Mouse (Mus musculus) midbrain, embryonic 16.5 days (tissue): ENCODE results near the gene Stk32b. TPM values are rescaled to one million over a fixed set of nuclear protein-coding genes. Genes with fewer than 3 reads are reported as not detected.

Source experiments
- ATAC-seq: fragments of 200-750 bp; cut with Nextera tagmentation; 2 replicates; pipeline ENCODE4 v1.8.0; 2017; ENCODE audit warnings: moderate TSS enrichment
- H3K27ac ChIP-seq: fragments of 300-500 bp; sonication (generic); 2 replicates; pipeline ENCODE4 v1.5.1; 2014; ENCODE audit warnings: mild to moderate bottlenecking, low read length, mixed read lengths
- H3K27me3 ChIP-seq: fragments of 300-500 bp; sonication (generic); 2 replicates; pipeline ENCODE4 v1.6.1; 2014; ENCODE audit warnings: low read depth, low read length, mixed read lengths; ENCODE audit not compliant: control insufficient read depth, insufficient read depth
- H3K36me3 ChIP-seq: fragments of 300-500 bp; sonication (generic); 2 replicates; pipeline ENCODE4 v1.6.1; 2014; ENCODE audit warnings: mild to moderate bottlenecking, low read length, moderate library complexity, mixed read lengths; ENCODE audit not compliant: control insufficient read depth, insufficient read depth
- H3K4me1 ChIP-seq: fragments of 300-500 bp; sonication (generic); 2 replicates; pipeline ENCODE4 v1.6.1; 2014; ENCODE audit warnings: mild to moderate bottlenecking, low read length, mixed read lengths; ENCODE audit not compliant: control insufficient read depth, insufficient read depth
- H3K4me2 ChIP-seq: fragments of 300-500 bp; sonication (generic); 2 replicates; pipeline ENCODE4 v1.6.1; 2014; ENCODE audit warnings: mild to moderate bottlenecking, low read length, mixed read lengths
- H3K4me3 ChIP-seq: fragments of 300-500 bp; sonication (generic); 2 replicates; pipeline ENCODE4 v1.5.1; 2014; ENCODE audit warnings: low read depth, mild to moderate bottlenecking, low read length, moderate library complexity, mixed read lengths
- H3K9ac ChIP-seq: fragments of 300-500 bp; sonication (generic); 2 replicates; pipeline ENCODE4 v1.6.1; 2014; ENCODE audit warnings: low read depth, low read length, mixed read lengths
- H3K9me3 ChIP-seq: fragments of 300-500 bp; sonication (generic); replicated peaks from 2 replicates; pipeline ENCODE4 v1.6.1; 2014; ENCODE audit warnings: mild to moderate bottlenecking, low read length, mixed read lengths; ENCODE audit not compliant: control insufficient read depth, poor library complexity, severe bottlenecking
- WGBS: fragments of 180-500 bp; shearing (Covaris S2); extraction: QIAGEN DNeasy Blood & Tissue Kit; methylation state at CpG from one replicate; pipeline ENCODE4 v1.1.7; 2014; 5-methylcytosine and 5-hydroxymethylcytosine counted together
- polyA plus RNA-seq: library from polyadenylated mRNA; unstranded; fragments of >200 nt; fragmentation: Nextera tagmentation; extraction: Ambion mirVana; gene quantifications from 2 replicates; pipeline ENCODE4 v1.2.1, GENCODE M21; 2015

Gene Stk32b
- polyA plus RNA-seq, 1 experiment from 2014 or later: 34.7 TPM

DNA sequence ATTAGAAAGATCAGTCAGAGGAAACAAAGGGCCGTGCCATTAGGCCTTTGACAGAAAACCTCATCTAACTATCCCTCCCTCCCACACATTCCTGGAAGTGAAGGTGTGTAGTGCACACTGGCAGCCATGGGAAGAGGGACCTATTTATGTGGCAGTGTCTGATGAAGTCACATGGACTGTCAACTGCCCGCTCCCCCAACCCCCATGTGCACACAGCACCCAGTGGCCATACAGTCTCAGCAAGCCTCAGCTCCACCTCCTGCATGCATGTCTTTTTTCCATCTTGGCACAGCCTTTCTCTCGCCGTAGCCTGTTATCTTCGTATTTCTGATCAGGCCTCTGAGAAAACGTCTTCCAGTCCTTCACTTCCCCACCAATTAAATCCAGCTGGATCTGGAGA, 130.9 kb downstream of the Stk32b start:
- Histone ChIP-seq H3K27ac (no peak overlapping the region), H3K36me3 (no peaks in the 10 kb centered on the region), H3K9ac (no peak overlapping the region), H3K4me1 (no peaks in the 10 kb centered on the region), H3K4me2 (no peak overlapping the region), H3K4me3 (no peak overlapping the region), H3K9me3 (no peaks in the 10 kb centered on the region), H3K27me3 (no peaks in the 10 kb centered on the region)
- no peak for ATAC-seq
- 83% methylated on average over 6 of the region's 6 CpGs for WGBS

DNA sequence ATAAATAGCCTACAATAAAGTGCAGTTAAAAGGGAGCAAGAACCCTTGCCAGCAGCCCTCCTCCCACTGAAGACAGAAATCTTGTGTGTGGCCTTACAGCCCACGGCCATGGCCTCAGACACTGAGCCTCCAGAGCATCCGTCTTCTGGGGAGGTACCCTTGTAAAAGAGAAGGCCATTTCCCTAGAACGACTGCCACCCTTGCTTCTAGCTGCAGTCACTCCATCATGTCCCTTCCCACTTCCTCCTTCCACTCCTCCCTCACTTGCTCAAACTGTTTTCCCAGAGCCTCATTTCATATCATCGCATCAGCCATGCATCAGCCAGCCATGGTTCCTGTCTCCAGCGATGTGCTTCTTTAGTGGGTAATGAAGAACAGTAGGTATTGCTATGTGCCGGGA, 141.5 kb downstream of the Stk32b start:
- Histone ChIP-seq H3K9me3 (no peaks in the 10 kb centered on the region), H3K27me3 (no peaks in the 10 kb centered on the region), H3K9ac (no peak overlapping the region), H3K27ac (no peak overlapping the region), H3K4me1 (peaks cover 3% of the 10 kb centered on the region; the same call in 1 of the 2 replicates), H3K4me2 (no peak overlapping the region), H3K4me3 (no peak overlapping the region), H3K36me3 (no peaks in the 10 kb centered on the region)
- 87% methylated on average over 6 of the region's 6 CpGs for WGBS
- ATAC-seq: no peak

DNA sequence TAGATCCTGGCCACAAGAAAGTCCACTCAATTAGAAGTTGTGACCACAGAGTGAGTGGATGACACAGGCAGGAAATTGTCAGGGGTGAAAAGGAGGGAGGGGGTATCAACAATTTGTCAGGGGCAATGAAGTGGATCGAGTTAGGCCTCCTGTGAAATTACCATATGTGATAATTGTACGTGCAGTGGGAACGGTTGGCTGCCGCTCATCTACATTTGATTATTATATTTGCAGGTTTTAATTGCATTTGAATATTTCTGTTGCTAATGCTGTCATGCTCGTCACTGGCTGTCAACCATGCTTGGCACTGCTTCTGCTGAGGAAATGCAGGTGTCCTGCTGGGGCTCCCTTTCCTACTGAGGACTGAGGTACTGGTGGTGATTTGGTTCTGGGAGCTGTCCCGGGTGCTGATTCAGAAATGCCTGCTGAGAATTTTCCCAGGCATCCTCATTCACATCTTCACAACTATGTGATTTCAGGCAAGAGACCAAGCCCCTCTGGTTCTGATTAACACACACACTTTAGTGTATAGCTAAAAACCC, 159.6 kb downstream of the Stk32b start:
- no peaks in the 10 kb centered on the region for H3K36me3 ChIP-seq
- no peak for ATAC-seq
- H3K4me2 ChIP-seq: no peak overlapping the region
- H3K27me3 ChIP-seq: no peaks in the 10 kb centered on the region
- no peak overlapping the region for H3K27ac ChIP-seq
- no peak overlapping the region for H3K9ac ChIP-seq
- no peaks in the 10 kb centered on the region for H3K4me1 ChIP-seq
- no peak overlapping the region for H3K4me3 ChIP-seq
- WGBS: 59% methylated on average over 6 of the region's 6 CpGs
- H3K9me3 ChIP-seq: no peaks in the 10 kb centered on the region

DNA sequence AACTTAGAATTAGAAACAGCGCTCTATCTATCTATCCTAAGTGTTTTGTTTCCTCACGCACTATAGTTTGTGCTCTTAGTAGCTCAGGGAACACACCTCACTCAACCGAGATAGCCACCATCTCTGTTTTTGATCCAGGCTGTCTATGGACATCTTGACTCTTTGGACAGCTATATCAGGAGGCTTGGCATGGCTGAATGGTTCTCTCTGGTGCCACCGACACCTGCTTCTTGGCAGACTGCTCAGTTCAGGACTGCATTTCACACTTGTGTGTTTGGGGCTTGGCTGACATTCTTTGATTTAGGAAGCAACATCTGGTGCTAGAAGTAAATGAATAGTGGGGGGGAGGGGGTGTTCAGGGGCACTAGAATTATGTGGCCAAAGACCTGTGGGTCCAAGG, 162.7 kb downstream of the Stk32b start:
- H3K4me2 ChIP-seq: no peak overlapping the region
- no peaks in the 10 kb centered on the region for H3K4me1 ChIP-seq
- H3K27ac ChIP-seq: no peak overlapping the region
- H3K9me3 ChIP-seq: no peaks in the 10 kb centered on the region
- no peaks in the 10 kb centered on the region for H3K27me3 ChIP-seq
- ATAC-seq: no peak
- no peak overlapping the region for H3K4me3 ChIP-seq
- WGBS: 92% methylated on average over 4 of the region's 4 CpGs
- no peak overlapping the region for H3K9ac ChIP-seq
- no peaks in the 10 kb centered on the region for H3K36me3 ChIP-seq

DNA sequence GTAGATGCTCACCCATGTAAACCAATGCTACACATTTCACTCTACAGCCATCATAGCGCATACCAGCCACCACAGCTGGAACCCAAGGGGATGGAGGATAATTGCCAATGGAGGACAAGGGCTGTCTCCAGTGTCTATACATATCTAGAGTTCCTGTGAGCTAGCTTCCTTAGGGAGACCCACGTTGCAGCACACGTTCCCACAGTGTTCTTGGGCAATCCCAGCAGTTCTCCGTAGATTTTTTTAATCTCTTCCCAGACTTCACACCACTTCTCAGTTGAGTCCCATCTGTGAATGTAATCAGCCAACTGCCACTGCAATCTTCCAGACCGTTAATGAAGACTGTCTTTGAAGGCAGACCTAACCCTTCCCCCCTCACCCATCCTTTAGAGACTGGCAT, 165.3 kb downstream of the Stk32b start:
- Histone ChIP-seq H3K4me3 (no peak overlapping the region), H3K27ac (no peak overlapping the region), H3K4me1 (no peaks in the 10 kb centered on the region), H3K27me3 (no peaks in the 10 kb centered on the region), H3K9me3 (no peaks in the 10 kb centered on the region), H3K9ac (no peak overlapping the region), H3K4me2 (no peak overlapping the region), H3K36me3 (no peaks in the 10 kb centered on the region)
- 87% methylated on average over 5 of the region's 5 CpGs for WGBS
- no peak for ATAC-seq

DNA sequence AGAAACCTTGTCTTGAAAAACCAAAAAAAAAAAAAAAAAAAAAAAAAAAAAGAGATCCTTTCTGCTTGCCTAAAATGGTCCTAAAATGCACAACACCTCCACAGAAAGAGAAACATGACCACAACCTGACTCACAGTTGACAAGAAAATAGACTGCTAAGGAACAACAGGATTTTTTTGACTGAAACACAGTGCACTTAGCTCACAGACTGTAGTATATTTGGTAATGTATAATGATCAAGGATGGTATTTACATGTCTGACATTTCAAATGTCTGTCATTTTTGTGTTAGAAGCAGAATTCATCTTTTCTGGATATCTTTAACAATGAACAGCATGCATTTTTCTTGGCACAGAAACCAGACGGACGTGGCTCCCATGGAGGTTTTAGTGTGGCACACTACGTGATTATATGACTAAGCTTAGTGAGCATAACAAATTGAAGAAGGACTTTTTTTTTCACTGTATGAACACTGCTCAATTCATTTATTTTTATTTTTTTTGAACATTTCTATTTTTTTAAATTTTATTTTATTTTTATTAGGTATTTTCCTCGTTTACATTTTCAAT, 181.2 kb downstream of the Stk32b start:
- no peak overlapping the region for H3K9ac ChIP-seq
- WGBS: 78% methylated on average over 4 of the region's 4 CpGs
- H3K4me2 ChIP-seq: no peak overlapping the region
- no peaks in the 10 kb centered on the region for H3K9me3 ChIP-seq
- H3K4me1 ChIP-seq: peaks cover 4% of the 10 kb centered on the region
- H3K4me3 ChIP-seq: no peak overlapping the region
- H3K27me3 ChIP-seq: no peaks in the 10 kb centered on the region
- no peaks in the 10 kb centered on the region for H3K36me3 ChIP-seq
- no peak for ATAC-seq
- H3K27ac ChIP-seq: no peak overlapping the region

DNA sequence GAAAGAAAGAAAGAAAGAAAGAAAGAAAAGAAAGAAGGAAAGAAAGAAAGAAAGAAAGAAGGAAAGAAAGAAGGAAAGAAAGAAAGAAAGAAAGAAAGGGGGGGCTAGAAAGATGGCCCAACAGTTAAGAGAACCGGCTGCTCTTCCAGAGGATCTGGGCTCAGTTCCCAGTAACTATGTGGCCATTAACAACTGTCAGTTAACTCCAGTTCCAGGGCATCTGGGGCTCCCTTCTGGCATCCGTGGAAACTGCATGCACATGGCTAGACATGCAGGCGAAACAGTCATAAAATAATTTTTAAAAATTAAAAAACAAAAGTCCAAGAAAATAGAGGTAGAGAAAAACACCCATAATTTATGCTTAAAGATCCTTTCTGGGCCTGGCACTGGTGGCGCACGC, 181.7 kb downstream of the Stk32b start:
- peaks cover 4% of the 10 kb centered on the region for H3K4me1 ChIP-seq
- ATAC-seq: no peak
- H3K27ac ChIP-seq: no peak overlapping the region
- no peak overlapping the region for H3K4me2 ChIP-seq
- no peaks in the 10 kb centered on the region for H3K36me3 ChIP-seq
- WGBS: 87% methylated on average over 5 of the region's 5 CpGs
- no peak overlapping the region for H3K9ac ChIP-seq
- no peaks in the 10 kb centered on the region for H3K9me3 ChIP-seq
- H3K4me3 ChIP-seq: no peak overlapping the region
- no peaks in the 10 kb centered on the region for H3K27me3 ChIP-seq

DNA sequence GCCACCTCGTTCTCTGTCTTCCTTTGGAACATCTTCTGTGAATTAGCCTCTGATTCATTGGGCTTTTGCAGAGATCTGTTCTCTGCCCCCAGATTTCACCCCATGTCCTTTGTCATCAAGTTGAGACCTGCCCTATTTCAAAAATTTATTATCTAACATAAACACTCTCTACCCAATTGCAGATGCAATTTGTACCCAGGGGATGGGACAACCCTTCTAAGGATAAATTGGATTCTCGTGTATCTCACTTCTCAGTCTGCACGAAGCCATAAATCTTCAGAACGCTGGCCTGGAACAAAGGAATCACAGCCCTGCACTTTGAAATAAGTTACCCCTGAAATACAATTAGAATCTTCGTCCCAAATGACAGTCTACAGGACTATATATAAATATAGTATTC, 191.6 kb downstream of the Stk32b start:
- no peak overlapping the region for H3K27ac ChIP-seq
- no peak overlapping the region for H3K9ac ChIP-seq
- H3K36me3 ChIP-seq: no peaks in the 10 kb centered on the region
- 77% methylated on average over 5 of the region's 5 CpGs for whole genome bisulfite sequencing
- no peaks in the 10 kb centered on the region for H3K27me3 ChIP-seq
- no peak for ATAC-seq
- no peaks in the 10 kb centered on the region for H3K9me3 ChIP-seq
- H3K4me3 ChIP-seq: no peak overlapping the region
- H3K4me2 ChIP-seq: no peak overlapping the region
- no peaks in the 10 kb centered on the region for H3K4me1 ChIP-seq

DNA sequence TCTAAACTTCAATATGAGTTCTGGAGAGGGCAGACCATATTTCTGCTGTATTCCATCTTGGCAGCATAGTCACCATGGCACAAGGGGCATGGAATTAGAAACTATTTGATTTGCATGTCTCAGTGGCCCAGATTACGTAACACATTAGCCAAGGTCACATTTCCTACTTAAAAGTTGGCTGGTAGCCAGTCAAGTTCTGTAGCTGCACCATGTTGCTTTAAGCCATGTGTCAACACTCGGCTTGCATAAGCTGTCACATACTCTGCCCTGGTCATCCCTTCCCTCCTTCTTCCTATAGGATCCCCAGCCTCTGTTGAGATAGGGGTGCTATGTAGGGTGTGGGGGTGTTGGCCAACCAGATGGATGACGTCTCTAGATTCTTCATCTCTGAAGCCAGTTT, 196.5 kb downstream of the Stk32b start:
- no peak overlapping the region for H3K4me2 ChIP-seq
- no peaks in the 10 kb centered on the region for H3K36me3 ChIP-seq
- no peak for ATAC-seq
- H3K9me3 ChIP-seq: no peaks in the 10 kb centered on the region
- WGBS: 80% methylated on average over 3 of the region's 3 CpGs
- H3K27ac ChIP-seq: no peak overlapping the region
- no peak overlapping the region for H3K4me3 ChIP-seq
- H3K27me3 ChIP-seq: no peaks in the 10 kb centered on the region
- no peaks in the 10 kb centered on the region for H3K4me1 ChIP-seq
- H3K9ac ChIP-seq: no peak overlapping the region
